Mouse (Mus musculus) c-Kit-positive CD71-negative TER-119-negative erythroid progenitor cells, embryonic 14.5 days (primary cell): Measurements from ENCODE around the gene Clrn2.

Source experiments
- DNase-seq: peaks from one replicate; pipeline ENCODE4 v3.0.0-alpha.2; 2013; ENCODE audit warnings: low read depth

The Clrn2 gene

DNA sequence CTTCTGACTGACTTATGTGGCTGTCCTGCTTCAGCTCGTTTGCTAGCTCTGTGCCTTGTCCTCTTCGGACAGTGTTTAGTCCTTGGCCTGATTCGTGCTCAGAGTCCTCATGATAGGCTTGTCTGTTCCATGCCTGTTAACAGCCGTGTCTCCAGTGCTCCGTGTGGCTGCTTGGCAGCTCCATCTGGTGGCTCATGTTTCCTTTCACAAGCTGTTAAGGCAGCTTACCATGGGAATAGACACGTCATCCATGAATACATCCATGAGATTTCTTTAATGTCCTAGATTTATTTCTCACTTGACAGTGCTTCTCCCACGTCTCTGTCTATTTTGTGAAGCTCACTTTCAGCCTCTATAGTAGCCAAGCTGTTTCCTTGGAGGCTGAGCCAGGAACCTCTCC is 56.5 kb downstream of the Clrn2 start:
- DNase-seq = no peak

DNA sequence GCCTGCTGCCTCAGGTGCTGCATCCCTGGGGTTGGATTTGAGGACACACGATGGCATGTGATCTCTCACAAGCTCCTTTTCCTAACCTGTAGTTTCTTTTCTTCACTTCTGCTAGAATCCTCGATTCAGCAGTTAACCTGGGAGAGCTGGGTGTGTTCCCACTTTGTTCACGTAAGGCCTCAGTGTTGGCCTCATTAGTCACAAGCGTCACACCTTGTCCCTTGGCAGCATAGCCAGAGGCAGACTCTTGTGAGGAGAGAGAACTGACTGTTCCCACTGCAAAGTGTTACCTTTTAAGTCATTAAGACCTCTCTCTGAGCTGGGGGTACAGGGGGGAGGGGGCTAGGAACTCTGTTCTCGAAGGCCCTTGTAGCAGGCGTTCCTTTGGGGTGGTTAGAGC is 59.4 kb downstream of the Clrn2 start:
- DNase-seq = no peak

DNA sequence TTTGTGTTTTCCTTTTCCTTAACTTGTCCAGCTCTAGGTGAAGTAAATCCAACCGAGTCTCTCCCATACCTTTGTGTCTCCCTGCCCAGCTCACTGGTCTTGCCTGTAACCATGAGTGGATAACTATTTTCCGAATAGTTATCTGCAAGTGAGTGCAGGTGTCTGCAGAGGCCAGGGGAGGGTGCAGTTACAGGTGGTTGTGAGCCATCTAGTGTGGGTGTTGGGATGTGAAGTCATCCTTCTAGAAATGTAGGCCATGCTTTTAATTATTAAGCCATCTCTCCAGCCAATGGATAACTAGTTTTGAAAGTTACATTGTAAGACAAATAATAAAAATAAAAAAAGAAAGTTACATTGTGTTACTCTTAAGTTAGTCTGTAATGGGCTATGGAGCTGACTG is 60.0 kb downstream of the Clrn2 start:
- no peak for DNase-seq
